Mouse (Mus musculus) heart, postnatal 0 days (tissue): ENCODE measurements around the gene Sem1. TPM values are rescaled to one million over a fixed set of nuclear protein-coding genes. Genes with fewer than 3 reads are reported as not detected.

Experiments
- ATAC-seq: fragments of 200-750 bp; cut with Nextera tagmentation; 2 replicates; pipeline ENCODE4 v1.8.0; 2017; ENCODE audit warnings: low read depth, moderate number of reproducible peaks, moderate library complexity; ENCODE audit not compliant: insufficient read depth
- DNase-seq: peaks from one replicate; pipeline ENCODE4 v3.0.0-alpha.2; 2016; ENCODE audit warnings: low spot score
- H3K27ac ChIP-seq: fragments of 300-500 bp; sonication (generic); 2 replicates; pipeline ENCODE4 v1.5.1; 2014; ENCODE audit warnings: low read depth, mild to moderate bottlenecking
- H3K27me3 ChIP-seq: fragments of 300-500 bp; sonication (generic); 2 replicates; pipeline ENCODE4 v1.6.1; 2014; ENCODE audit warnings: low read length, mixed read lengths; ENCODE audit not compliant: control insufficient read depth, insufficient read depth
- H3K36me3 ChIP-seq: fragments of 300-500 bp; sonication (generic); replicated peaks from 2 replicates; pipeline ENCODE4 v1.6.1; 2014; ENCODE audit warnings: low read length, mixed read lengths; ENCODE audit not compliant: control insufficient read depth, insufficient read depth
- H3K4me1 ChIP-seq: fragments of 300-500 bp; sonication (generic); 2 replicates; pipeline ENCODE4 v1.6.1; 2014; ENCODE audit warnings: antibody characterized with exemption; ENCODE audit not compliant: control insufficient read depth, insufficient read depth
- H3K4me2 ChIP-seq: fragments of 300-500 bp; sonication (generic); 2 replicates; pipeline ENCODE4 v1.6.1; 2014; ENCODE audit warnings: low read depth, mild to moderate bottlenecking, low read length, moderate library complexity
- H3K4me3 ChIP-seq: fragments of 300-500 bp; sonication (generic); 2 replicates; pipeline ENCODE4 v1.5.1; 2014; ENCODE audit warnings: low read depth, low read length
- H3K9ac ChIP-seq: fragments of 300-500 bp; sonication (generic); replicated peaks from 2 replicates; pipeline ENCODE4 v1.6.1; 2014; ENCODE audit warnings: low read depth, low read length, mixed read lengths
- H3K9me3 ChIP-seq: fragments of 300-500 bp; sonication (generic); replicated peaks from 2 replicates; pipeline ENCODE4 v1.6.1; 2016; ENCODE audit warnings: low read length; ENCODE audit not compliant: control insufficient read depth
- CTCF ChIP-seq: IDR thresholded peaks from 2 replicates; pipeline ENCODE4 v1.5.1; 2016; ENCODE audit warnings: antibody characterized with exemption, control low read depth, low read depth
- EP300 ChIP-seq: IDR thresholded peaks from 2 replicates; pipeline ENCODE4 v1.6.1; 2016; ENCODE audit warnings: antibody characterized with exemption, low read depth
- WGBS: fragments of 180-500 bp; shearing (Covaris S2); extraction: QIAGEN DNeasy Blood & Tissue Kit; methylation state at CpG from one replicate; pipeline ENCODE4 v1.1.7; 2014; 5-methylcytosine and 5-hydroxymethylcytosine counted together
- polyA plus RNA-seq: library from polyadenylated mRNA; unstranded; fragments of >200 nt; fragmentation: Nextera tagmentation; extraction: Ambion mirVana; gene quantifications from 2 replicates; pipeline ENCODE4 v1.2.1, GENCODE M21; 2015
- total RNA-seq: library from RNA; depleted of rRNA; stranded (reverse); fragments of >200 nt; gene quantifications from 2 replicates; pipeline ENCODE4 v1.2.3, GENCODE M21; 2014; ENCODE audit warnings: low replicate concordance

Sem1 gene
- total and polyA plus RNA-seq, 2 experiments from 2014 or later = 84.3 to 272 TPM

DNA sequence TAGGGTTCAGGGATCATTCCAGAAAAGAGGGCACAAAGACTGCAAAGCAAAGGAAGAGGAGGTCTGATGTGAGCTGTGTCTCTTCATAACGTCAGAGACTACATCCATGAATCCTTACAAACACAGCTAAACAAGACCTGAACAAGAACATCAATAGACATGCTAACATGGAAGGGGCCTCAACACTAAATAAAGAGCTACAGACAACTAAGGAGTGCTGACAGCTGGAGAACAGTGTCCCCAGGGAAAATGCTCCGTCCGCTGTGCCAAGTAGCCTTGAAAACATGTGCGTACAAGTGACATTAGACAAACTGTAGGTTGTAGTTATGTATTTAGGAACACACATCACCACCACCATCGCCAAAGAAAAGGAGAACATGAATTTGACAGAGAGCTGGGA lies 15.7 kb downstream of the Sem1 start:
- Histone ChIP-seq H3K27ac (peak overlapping the region; percentile 62), H3K4me3 (no peak overlapping the region), H3K4me1 (peaks cover 26% of the 10 kb centered on the region), H3K4me2 (no peak overlapping the region), H3K27me3 (no peaks in the 10 kb centered on the region), H3K9ac (no peak overlapping the region), H3K9me3 (no peaks in the 10 kb centered on the region), H3K36me3 (peaks cover 3% of the 10 kb centered on the region; the same call in 1 of the 2 replicates)
- no peak for TF ChIP-seq CTCF
- no peak for TF ChIP-seq EP300
- DNase-seq (peak; percentile 53), ATAC-seq (peak; percentile 66)
- 23% methylated on average over 5 of the region's 5 CpGs for WGBS

- H3K4me1 ChIP-seq = peaks cover 13% of the 10 kb centered on the region; the same call in 1 of the 2 replicates
- H3K4me2 ChIP-seq = no peak overlapping the region
- no peaks in the 10 kb centered on the region for H3K27me3 ChIP-seq
- H3K9me3 ChIP-seq = no peaks in the 10 kb centered on the region
- peaks cover 26% of the 10 kb centered on the region for H3K36me3 ChIP-seq
- no peak overlapping the region for H3K27ac ChIP-seq
- no peak overlapping the region for H3K9ac ChIP-seq
- WGBS = 90% methylated on average over 1 of the region's 1 CpGs
- no peak for ATAC-seq
- no peak for DNase-seq
- TF ChIP-seq CTCF (no peak), EP300 (no peak)
- no peak overlapping the region for H3K4me3 ChIP-seq
These were observed 20.8 kb downstream of the Sem1 start for GRCm38 (mm10) chr6:6557647-6558046.

GRCm38 (mm10) chr6:6552006-6552405 lies 26.5 kb downstream of the Sem1 start:
- WGBS = 78% methylated on average over 6 of the region's 6 CpGs

GRCm38 (mm10) chr6:6547997-6548396 lies 30.5 kb downstream of the Sem1 start:
- H3K27ac ChIP-seq = no peak overlapping the region
- H3K36me3 ChIP-seq = no peaks in the 10 kb centered on the region
- no peaks in the 10 kb centered on the region for H3K9me3 ChIP-seq
- H3K27me3 ChIP-seq = no peaks in the 10 kb centered on the region
- H3K4me1 ChIP-seq = peaks cover 6% of the 10 kb centered on the region
- no peak for TF ChIP-seq EP300
- TF ChIP-seq CTCF = no peak
- H3K4me2 ChIP-seq = no peak overlapping the region
- H3K9ac ChIP-seq = no peak overlapping the region
- DNase-seq (peak; percentile 20), ATAC-seq (no peak)
- WGBS = 20% methylated on average over 5 of the region's 5 CpGs
- no peak overlapping the region for H3K4me3 ChIP-seq

More at GRCm38 (mm10) chr6:6552006-6552405, 26.5 kb downstream of the Sem1 start:
- Histone ChIP-seq H3K27me3 (no peaks in the 10 kb centered on the region), H3K4me3 (no peak overlapping the region), H3K9me3 (no peaks in the 10 kb centered on the region), H3K36me3 (peaks cover 19% of the 10 kb centered on the region), H3K4me1 (peaks cover 6% of the 10 kb centered on the region), H3K4me2 (no peak overlapping the region), H3K9ac (no peak overlapping the region), H3K27ac (no peak overlapping the region)
- DNase-seq = no peak
- TF ChIP-seq EP300 (no peak), CTCF (no peak)
- ATAC-seq = no peak

- no peak overlapping the region for H3K4me2 ChIP-seq
- H3K9ac ChIP-seq = no peak overlapping the region
- no peaks in the 10 kb centered on the region for H3K9me3 ChIP-seq
- TF ChIP-seq CTCF = no peak
- TF ChIP-seq EP300 = no peak
- 79% methylated on average over 4 of the region's 4 CpGs for WGBS
- H3K4me3 ChIP-seq = no peak overlapping the region
- ATAC-seq = no peak
- DNase-seq = no peak
- H3K27ac ChIP-seq = no peak overlapping the region
- H3K36me3 ChIP-seq = no peaks in the 10 kb centered on the region
- H3K4me1 ChIP-seq = peaks cover 6% of the 10 kb centered on the region
- H3K27me3 ChIP-seq = no peaks in the 10 kb centered on the region
These were observed 34.2 kb downstream of the Sem1 start for GRCm38 (mm10) chr6:6544255-6544645.

GRCm38 (mm10) chr6:6543606-6544254 lies 34.7 kb downstream of the Sem1 start:
- Histone ChIP-seq H3K9me3 (no peaks in the 10 kb centered on the region), H3K27me3 (no peaks in the 10 kb centered on the region), H3K9ac (no peak overlapping the region), H3K4me2 (no peak overlapping the region), H3K4me3 (no peak overlapping the region), H3K27ac (no peak overlapping the region), H3K36me3 (no peaks in the 10 kb centered on the region), H3K4me1 (peaks cover 6% of the 10 kb centered on the region)
- TF ChIP-seq EP300 (no peak), CTCF (no peak)
- ATAC-seq = no peak
- WGBS = 87% methylated on average over 9 of the region's 9 CpGs
- no peak for DNase-seq
